Mouse (Mus musculus) liver, postnatal 0 days (tissue): Measurements from ENCODE around the gene Cftr. TPM values are rescaled to one million over a fixed set of nuclear protein-coding genes. Genes with fewer than 3 reads are reported as not detected.

Source experiments
- ATAC-seq: fragments of 200-750 bp; cut with Nextera tagmentation; 2 replicates; pipeline ENCODE4 v1.8.0; 2017; ENCODE audit warnings: mild to moderate bottlenecking, moderate library complexity
- DNase-seq: peaks from one replicate; pipeline ENCODE4 v3.0.0-alpha.2; 2016
- H3K27ac ChIP-seq: fragments of 300-500 bp; sonication (generic); 2 replicates; pipeline ENCODE4 v1.5.1; 2014; ENCODE audit warnings: antibody characterized with exemption, moderate library complexity, mild to moderate bottlenecking, low read depth
- H3K27me3 ChIP-seq: fragments of 300-500 bp; sonication (generic); 2 replicates; pipeline ENCODE4 v1.6.1; 2014; ENCODE audit warnings: low read length, control low read depth, mixed read lengths; ENCODE audit not compliant: insufficient read depth
- H3K36me3 ChIP-seq: fragments of 300-500 bp; sonication (generic); replicated peaks from 2 replicates; pipeline ENCODE4 v1.6.1; 2014; ENCODE audit warnings: mild to moderate bottlenecking, control low read depth, low read length, moderate library complexity, mixed read lengths; ENCODE audit not compliant: insufficient read depth
- H3K4me1 ChIP-seq: fragments of 300-500 bp; sonication (generic); 2 replicates; pipeline ENCODE4 v1.6.1; 2014; ENCODE audit warnings: antibody characterized with exemption, mild to moderate bottlenecking, control low read depth; ENCODE audit not compliant: insufficient read depth
- H3K4me2 ChIP-seq: fragments of 300-500 bp; sonication (generic); 2 replicates; pipeline ENCODE4 v1.6.1; 2014; ENCODE audit warnings: low read depth, mild to moderate bottlenecking, low read length, moderate library complexity, mixed read lengths
- H3K4me3 ChIP-seq: fragments of 300-500 bp; sonication (generic); 2 replicates; pipeline ENCODE4 v1.5.1; 2014; ENCODE audit warnings: low read depth, low read length
- H3K9ac ChIP-seq: fragments of 300-500 bp; sonication (generic); replicated peaks from 2 replicates; pipeline ENCODE4 v1.6.1; 2014; ENCODE audit warnings: mild to moderate bottlenecking, moderate library complexity
- H3K9me3 ChIP-seq: fragments of 300-500 bp; sonication (generic); 2 replicates; pipeline ENCODE4 v1.6.1; 2016; ENCODE audit warnings: mild to moderate bottlenecking, control low read depth, low read length, mixed read lengths
- CTCF ChIP-seq: sonication (generic); IDR thresholded peaks from 2 replicates; pipeline ENCODE4 v1.5.1; 2016; ENCODE audit warnings: antibody characterized with exemption, low read depth
- EP300 ChIP-seq: IDR thresholded peaks from 2 replicates; pipeline ENCODE4 v1.6.1; 2016; ENCODE audit warnings: antibody characterized with exemption, low read depth, mild to moderate bottlenecking
- WGBS: fragments of 180-500 bp; shearing (Covaris S2); extraction: QIAGEN DNeasy Blood & Tissue Kit; methylation state at CpG from one replicate; pipeline ENCODE4 v1.1.7; 2014; ENCODE audit not compliant: insufficient replicate concordance; 5-methylcytosine and 5-hydroxymethylcytosine counted together
- polyA plus RNA-seq: library from polyadenylated mRNA; unstranded; fragments of >200 nt; fragmentation: Nextera tagmentation; extraction: Ambion mirVana; gene quantifications from 2 replicates; pipeline ENCODE4 v1.2.1, GENCODE M21; 2015

Gene Cftr
- polyA plus RNA-seq, 1 experiment from 2014 or later: 0.05 TPM

GRCm38 (mm10) chr6:18246495-18246894 lies 76.0 kb downstream of the Cftr start:
- 52% methylated on average over 1 of the region's 1 CpGs for WGBS
- no peak overlapping the region for H3K9ac ChIP-seq
- H3K9me3 ChIP-seq: no peaks in the 10 kb centered on the region
- DNase-seq (no peak), ATAC-seq (no peak)
- no peaks in the 10 kb centered on the region for H3K4me1 ChIP-seq
- no peaks in the 10 kb centered on the region for H3K27me3 ChIP-seq
- H3K4me3 ChIP-seq: no peak overlapping the region
- no peak for TF ChIP-seq EP300
- TF ChIP-seq CTCF: no peak
- H3K27ac ChIP-seq: no peak overlapping the region
- no peaks in the 10 kb centered on the region for H3K36me3 ChIP-seq
- H3K4me2 ChIP-seq: no peak overlapping the region

DNA sequence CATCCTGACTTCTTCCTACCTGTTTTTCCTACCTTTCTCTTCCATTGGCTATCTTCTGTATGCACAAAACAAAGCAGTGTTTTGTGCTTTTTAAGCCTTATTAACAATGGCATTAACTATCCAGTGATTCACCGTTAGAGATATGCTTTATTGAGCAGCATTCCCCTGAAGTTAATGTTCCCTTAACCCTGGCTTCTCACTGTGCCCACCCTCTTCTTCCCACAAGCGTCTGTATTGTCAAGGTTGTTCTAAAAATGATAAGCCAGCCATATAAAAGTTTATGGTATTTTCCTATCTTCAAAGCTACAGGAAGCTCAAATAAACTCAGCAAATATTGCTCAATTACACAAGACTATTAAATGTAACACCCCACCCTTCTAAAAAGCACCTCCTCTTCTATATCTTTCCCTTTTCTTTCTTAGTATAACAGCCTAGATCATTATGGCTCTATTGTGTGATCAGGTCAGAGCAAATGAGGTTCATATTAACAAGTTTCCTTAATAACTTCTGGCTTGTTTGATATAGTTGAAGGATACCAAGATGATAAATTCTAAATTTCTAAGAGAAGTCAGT lies 77.5 kb downstream of the Cftr start:
- Histone ChIP-seq H3K4me2 (no peak overlapping the region), H3K27ac (no peak overlapping the region), H3K4me1 (no peaks in the 10 kb centered on the region), H3K4me3 (no peak overlapping the region), H3K36me3 (no peaks in the 10 kb centered on the region), H3K27me3 (no peaks in the 10 kb centered on the region), H3K9me3 (no peaks in the 10 kb centered on the region), H3K9ac (no peak overlapping the region)
- WGBS: 59% methylated on average over 2 of the region's 2 CpGs
- TF ChIP-seq CTCF (no peak), EP300 (no peak)
- no peak for DNase-seq
- no peak for ATAC-seq

GRCm38 (mm10) chr6:18248464-18248863 lies 78.0 kb downstream of the Cftr start:
- TF ChIP-seq CTCF (no peak), EP300 (no peak)
- no peaks in the 10 kb centered on the region for H3K4me1 ChIP-seq
- no peak overlapping the region for H3K4me2 ChIP-seq
- no peaks in the 10 kb centered on the region for H3K9me3 ChIP-seq
- no peak overlapping the region for H3K27ac ChIP-seq
- H3K4me3 ChIP-seq: no peak overlapping the region
- no peaks in the 10 kb centered on the region for H3K27me3 ChIP-seq
- WGBS: 37% methylated on average over 4 of the region's 4 CpGs
- DNase-seq (no peak), ATAC-seq (no peak)
- no peaks in the 10 kb centered on the region for H3K36me3 ChIP-seq
- H3K9ac ChIP-seq: no peak overlapping the region

DNA sequence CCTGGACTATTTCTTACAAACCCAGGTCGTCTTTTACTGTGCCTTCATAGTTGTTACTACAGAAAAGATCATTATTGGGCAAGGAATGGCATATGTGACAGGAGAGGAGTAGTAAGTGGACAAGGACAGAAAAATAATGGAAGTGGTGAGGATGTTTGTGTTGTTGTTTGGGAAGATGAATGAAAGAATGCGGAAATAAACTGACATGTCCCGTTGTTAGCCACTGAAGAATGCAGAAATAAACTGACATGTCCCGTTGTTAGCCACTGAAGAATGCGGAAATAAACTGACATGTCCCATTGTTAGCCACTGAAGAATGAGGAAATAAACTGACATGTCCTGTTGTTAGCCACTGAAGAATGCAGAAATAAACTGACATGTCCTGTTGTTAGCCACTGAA lies 84.1 kb downstream of the Cftr start:
- Histone ChIP-seq H3K36me3 (no peaks in the 10 kb centered on the region), H3K9me3 (no peaks in the 10 kb centered on the region), H3K27me3 (no peaks in the 10 kb centered on the region), H3K9ac (no peak overlapping the region), H3K4me3 (no peak overlapping the region), H3K4me2 (no peak overlapping the region), H3K27ac (no peak overlapping the region), H3K4me1 (no peaks in the 10 kb centered on the region)
- ATAC-seq: no peak
- TF ChIP-seq EP300 (no peak), CTCF (no peak)
- 57% methylated on average over 5 of the region's 5 CpGs for WGBS
- DNase-seq: no peak

DNA sequence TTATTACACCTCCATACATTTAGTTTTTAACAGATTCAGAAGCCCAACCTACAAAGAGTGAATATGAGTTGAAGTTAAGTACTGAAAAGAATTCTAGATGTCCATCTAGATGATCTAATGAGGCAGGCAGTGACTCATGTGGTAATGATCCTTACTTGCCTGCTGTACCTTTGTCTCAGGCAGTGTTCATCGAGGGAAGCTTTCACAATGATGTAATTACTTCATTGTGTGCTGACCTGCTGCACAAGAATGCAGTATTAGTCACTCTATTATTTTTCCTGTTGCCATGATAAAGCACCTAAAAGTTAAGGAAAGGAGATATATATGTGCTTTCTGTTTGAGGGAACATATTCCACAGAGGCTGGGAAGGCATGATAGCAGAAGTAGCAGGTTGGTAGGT lies 100.5 kb downstream of the Cftr start:
- no peak for DNase-seq
- no peak overlapping the region for H3K4me2 ChIP-seq
- H3K9ac ChIP-seq: no peak overlapping the region
- no peaks in the 10 kb centered on the region for H3K36me3 ChIP-seq
- H3K9me3 ChIP-seq: no peaks in the 10 kb centered on the region
- H3K27me3 ChIP-seq: no peaks in the 10 kb centered on the region
- H3K27ac ChIP-seq: no peak overlapping the region
- WGBS: 41% methylated on average over 1 of the region's 1 CpGs
- TF ChIP-seq CTCF: no peak
- no peak for TF ChIP-seq EP300
- no peak overlapping the region for H3K4me3 ChIP-seq
- H3K4me1 ChIP-seq: no peaks in the 10 kb centered on the region
- no peak for ATAC-seq

- no peak overlapping the region for H3K4me3 ChIP-seq
- no peak overlapping the region for H3K4me2 ChIP-seq
- no peaks in the 10 kb centered on the region for H3K9me3 ChIP-seq
- H3K4me1 ChIP-seq: no peaks in the 10 kb centered on the region
- H3K36me3 ChIP-seq: no peaks in the 10 kb centered on the region
- WGBS: 28% methylated on average over 2 of the region's 2 CpGs
- H3K27ac ChIP-seq: no peak overlapping the region
- H3K9ac ChIP-seq: no peak overlapping the region
- no peaks in the 10 kb centered on the region for H3K27me3 ChIP-seq
- TF ChIP-seq EP300: peak; percentile 38; the same call in 1 of the 2 replicates
- no peak for TF ChIP-seq CTCF
- no peak for ATAC-seq
- DNase-seq: no peak
Measured at GRCm38 (mm10) chr6:18300781-18301180, 130.3 kb downstream of the Cftr start.

- H3K4me1 ChIP-seq: no peaks in the 10 kb centered on the region
- no peak overlapping the region for H3K4me2 ChIP-seq
- H3K9me3 ChIP-seq: no peaks in the 10 kb centered on the region
- H3K9ac ChIP-seq: no peak overlapping the region
- no peak for DNase-seq
- 56% methylated on average over 5 of the region's 5 CpGs for WGBS
- no peak overlapping the region for H3K27ac ChIP-seq
- H3K36me3 ChIP-seq: no peaks in the 10 kb centered on the region
- no peak overlapping the region for H3K4me3 ChIP-seq
- H3K27me3 ChIP-seq: no peaks in the 10 kb centered on the region
- ATAC-seq: 0 out of 2 replicates have a peak, but pooled peaks have one; percentile 10
- TF ChIP-seq CTCF: no peak
- TF ChIP-seq EP300: 0 out of 2 replicates have a peak, but pooled peaks have one; percentile 25
Measured at GRCm38 (mm10) chr6:18302105-18302504, 131.6 kb downstream of the Cftr start.
